Mouse (Mus musculus) ES-Bruce4 (cell line): ENCODE results near the gene Gbp6.
"Not testable (repeated sequence)": the region's sequence is repeated elsewhere in the genome, so short reads cannot be mapped to it uniquely, and the experiment has no call there.

ENCODE experiments used
- CTCF ChIP-seq: IDR thresholded peaks from one replicate; pipeline ENCODE4 v1.8.1; 2011; ENCODE audit warnings: low read depth, low read length
- POLR2A ChIP-seq: IDR thresholded peaks from one replicate; pipeline ENCODE4 v1.8.1; 2011; ENCODE audit warnings: low read length; ENCODE audit not compliant: insufficient read depth

DNA sequence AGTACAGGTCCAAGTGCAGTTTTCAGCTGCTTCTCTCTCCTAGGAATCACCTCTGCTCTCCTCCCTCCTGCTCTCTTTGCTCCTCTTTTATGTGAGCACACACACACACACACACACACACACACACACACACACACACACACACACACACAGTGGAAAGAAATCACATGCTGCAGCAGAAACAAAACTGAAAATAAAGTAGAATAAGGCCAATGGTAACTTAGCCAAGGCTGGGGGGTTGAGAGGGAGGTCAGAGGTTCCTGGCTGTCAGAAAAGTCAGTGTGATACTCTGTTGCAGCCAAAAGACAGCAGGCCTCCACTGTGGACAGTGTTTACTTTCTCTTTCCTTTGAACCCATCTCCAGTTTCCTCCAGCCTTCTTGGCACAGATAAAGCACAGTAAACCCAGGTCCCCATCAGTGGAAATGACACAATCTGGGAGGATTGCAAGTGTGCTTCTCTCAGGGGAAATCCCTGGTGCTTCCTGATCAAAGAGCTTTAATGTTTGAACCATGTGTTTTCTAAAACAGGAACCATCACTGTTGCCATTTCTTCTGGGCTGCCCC is 53.9 kb downstream of the Gbp6 start, which contains the start of gene Gbp10:
- TF ChIP-seq POLR2A, CTCF: not testable (repeated sequence)
